Mouse (Mus musculus) thymus, postnatal 25 days (tissue): ENCODE measurements around the gene Acer3.

Experiments used
- DNase-seq: peaks from one replicate; pipeline ENCODE4 v3.0.0; 2022

Acer3 gene

DNA sequence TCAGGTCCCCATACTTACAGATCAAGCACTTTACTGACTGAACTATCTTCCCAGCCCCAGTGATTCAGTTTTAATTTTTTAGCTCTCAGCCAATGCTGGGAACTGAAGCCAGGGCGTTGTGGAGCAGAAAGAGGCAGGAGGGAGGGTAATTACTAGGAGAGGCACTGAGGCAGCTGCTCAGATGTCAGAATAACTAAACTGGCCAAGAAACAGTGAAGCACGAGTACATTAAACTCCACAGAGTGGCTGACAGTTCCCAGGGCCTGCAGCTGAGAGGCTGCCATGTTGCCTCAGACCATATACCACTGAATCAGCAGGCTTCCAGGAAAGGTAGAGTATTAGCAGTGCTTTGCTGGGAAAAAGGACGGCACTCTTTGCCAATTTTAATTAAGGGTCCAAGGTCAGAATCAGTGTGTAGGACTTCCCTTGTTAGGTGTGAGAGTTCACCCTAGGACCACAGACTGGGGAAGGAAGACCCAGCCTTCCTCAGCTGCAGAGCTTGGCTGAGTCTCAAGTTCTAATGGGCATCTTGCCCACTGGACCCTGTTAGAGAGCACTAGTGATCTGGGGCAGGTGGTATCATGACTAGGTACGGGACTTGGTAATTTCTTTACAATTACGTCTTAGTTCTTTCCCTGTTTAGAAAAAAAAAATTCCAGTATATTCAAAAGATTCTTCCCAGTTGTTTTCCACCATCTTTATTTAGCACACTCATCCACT lies 11.8 kb upstream of the Acer3 start:
- DNase-seq, result no peak

DNA sequence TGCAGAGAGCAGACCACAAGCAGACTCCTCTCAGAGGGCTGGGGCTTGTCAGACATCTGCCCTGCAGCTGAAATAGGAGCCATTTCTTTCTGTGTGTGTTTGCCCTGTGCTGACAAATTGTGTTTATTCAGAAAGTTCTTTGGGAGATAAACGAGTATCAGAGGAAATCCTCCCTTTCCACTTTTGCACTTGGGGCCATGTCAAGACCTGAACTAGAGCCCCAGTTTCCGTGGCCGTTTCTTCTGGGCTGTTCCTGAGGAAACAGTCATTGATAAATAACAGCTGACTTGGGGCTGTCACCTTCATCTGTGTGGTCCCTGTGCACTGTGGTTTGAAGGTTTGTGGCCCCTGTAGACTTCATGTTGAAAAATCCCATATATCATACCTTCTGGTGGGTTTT lies 10.9 kb upstream of the Acer3 start:
- no peak for DNase-seq

DNA sequence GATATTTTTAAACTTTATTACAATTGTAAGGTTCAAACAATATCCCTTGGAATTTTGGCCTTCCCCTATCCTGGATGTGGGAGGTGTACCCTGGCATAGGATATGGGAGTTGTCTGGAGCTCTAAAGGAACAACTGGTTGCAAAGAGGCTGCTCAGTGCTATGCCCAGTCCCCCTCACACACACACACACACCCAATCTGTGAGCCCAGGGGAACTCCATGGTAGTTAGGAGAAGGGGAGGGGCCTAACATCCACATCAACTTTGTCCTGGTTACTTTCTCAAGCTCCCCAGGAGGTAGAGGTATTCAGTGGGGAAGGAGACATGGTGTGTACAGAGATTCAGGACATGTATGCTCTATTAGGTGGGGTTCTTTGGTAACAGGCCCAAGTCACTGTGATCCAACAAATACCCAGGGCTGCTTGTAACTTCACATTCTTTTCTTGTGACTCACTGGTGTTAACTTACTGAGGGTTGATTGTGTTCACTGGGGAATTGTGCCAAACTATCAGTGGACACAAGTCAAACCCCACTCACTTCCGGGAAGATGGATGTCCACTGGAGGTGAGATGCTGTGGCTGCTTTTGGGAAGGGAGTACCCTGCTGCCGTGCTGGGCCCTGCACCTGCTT lies 9.5 kb upstream of the Acer3 start:
- no peak for DNase-seq

DNA sequence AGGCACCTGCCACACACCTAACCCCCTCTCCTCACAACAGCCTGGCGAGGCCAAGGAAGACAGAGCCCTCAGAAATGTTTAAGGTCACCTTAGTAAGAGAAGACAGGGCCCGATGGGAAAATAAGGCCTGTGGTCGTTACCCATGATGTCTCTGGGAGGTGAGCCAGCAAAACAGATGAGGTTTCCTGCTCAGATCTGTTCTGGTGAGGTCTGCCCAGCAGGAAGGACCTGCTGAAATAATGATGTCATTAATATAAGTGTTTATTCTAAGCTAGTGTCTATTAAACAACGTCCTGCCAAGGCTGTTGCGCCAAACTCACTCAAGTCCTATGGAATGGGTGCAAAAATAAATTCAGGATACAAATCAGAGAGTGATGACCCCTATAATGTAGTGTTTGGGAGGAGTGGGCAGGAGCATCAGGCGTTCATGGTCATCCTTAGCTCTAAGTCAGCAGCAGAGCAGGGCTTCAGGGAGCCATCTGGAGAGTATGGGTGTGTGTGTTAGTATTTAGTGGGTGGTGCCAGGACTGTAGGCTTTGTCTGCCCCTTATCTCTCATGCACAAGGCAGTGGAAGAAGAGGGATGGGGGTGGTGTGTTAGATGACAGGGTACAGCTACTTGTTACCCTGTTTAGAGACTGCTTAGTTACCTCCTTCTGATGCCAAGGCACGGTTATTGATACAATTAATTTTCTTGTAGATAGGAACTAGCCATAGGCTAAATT lies 8.8 kb upstream of the Acer3 start:
- no peak for DNase-seq

DNA sequence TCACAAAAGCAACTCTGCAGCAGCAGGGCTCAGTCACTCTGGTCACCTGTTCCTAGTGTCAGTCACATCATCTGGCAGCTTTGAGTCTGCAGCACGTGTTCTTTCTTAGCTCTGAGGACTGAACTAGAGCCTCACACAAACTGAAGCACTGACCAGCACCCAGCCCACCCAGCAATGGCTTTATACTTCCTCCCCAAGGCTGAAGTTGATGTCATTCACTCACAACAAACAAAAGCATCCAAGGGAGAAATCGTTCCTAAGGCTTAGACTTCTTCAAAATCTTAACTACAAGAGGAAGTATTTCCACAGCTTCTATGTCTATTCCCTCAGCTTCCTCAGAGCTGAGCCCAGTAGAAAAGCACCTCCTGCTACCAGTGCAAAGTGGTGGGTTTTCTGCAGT lies 7.3 kb upstream of the Acer3 start:
- DNase-seq, result no peak

DNA sequence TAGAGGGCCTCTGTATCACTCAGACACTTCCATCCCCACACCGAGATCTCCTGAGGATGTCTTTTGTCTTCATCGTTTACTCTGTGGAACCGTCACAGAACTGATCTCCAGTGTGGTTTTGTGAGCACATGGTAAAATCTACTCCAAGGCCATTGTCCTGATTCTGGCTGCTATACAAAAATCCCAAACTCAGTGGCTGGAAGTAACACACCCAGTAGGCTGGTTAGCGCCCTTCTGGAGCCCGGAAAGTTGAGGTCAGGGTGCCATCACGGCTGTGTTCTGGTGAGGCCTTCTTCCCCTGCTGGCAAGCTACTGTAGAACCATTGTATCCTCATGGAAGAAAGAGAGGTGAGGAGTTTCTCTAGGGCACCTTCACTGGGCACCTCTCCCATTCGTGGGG lies 5.0 kb upstream of the Acer3 start:
- DNase-seq, result no peak

DNA sequence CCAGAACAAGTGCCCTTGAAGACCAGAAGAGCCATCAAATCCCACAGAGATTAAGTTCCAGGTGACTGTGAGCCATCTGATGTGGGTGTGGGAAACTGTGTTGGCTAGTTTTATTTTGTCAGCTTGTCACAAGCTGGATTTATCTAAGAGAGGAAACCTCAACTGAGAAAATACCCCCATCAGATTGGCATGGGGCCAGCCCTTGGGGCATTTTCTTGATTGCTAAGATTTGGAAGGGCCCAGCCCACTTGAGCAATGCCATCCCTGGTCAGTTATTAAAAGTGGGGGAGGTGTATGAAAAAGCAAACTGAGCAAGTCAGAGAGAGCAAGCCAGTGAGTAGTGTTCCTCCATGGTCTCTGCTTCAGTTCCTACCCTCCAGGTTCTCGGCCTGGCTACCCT lies 3.2 kb upstream of the Acer3 start:
- DNase-seq, result no peak

DNA sequence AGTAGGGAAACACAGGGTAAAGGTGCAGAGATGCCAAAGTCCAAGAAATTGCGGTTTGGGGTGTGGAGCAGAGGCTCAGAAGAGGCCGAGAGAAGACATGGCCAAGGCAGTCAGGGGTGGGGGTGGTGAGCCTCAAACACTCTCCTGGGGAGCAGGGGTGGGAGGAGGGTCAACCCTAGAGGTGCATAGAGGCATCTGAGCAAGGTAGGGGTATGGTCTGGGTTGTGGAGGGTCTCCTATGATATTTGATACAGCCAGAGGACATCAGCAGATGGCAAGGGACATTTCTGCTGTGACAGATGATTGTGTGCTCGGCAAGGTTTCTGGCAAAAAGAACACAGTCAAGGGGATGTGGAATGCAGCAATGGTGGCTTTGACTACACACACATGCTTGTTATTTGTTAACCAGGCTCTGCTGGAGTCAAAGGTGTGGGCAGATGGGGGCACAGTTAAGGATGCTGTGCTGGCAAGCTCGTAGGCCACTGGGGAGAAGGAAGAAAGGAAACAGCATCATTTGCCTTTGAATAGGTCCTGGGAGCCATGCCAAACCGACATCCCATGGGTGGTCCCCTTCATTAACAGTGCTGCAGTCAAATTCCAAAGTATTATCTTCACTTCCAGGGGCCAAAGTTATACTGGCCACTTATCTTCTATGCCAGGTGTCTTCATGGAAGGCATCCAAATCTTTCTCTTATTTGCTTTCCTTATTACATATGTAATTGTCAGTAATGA lies 2.4 kb upstream of the Acer3 start:
- DNase-seq, result no peak

DNA sequence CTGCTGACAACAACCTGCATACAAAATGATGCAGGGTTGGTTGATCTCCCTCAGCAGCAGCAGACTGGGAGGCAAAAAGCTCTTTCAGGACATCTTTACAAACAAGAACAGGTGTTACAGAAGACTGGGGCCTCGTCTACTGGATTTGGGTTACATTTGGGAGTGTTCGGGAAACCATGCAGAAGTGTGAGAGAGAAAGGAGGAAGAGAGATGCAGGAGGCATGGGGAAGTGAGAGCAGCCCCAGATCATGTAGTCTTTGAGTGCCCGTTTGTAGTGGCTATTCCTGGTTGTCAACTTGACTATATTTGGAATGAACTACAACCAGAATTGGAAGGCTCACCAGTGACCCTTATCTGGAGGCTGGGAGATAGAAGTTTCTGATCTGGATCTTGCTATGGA lies 1.4 kb upstream of the Acer3 start:
- DNase-seq, result no peak

DNA sequence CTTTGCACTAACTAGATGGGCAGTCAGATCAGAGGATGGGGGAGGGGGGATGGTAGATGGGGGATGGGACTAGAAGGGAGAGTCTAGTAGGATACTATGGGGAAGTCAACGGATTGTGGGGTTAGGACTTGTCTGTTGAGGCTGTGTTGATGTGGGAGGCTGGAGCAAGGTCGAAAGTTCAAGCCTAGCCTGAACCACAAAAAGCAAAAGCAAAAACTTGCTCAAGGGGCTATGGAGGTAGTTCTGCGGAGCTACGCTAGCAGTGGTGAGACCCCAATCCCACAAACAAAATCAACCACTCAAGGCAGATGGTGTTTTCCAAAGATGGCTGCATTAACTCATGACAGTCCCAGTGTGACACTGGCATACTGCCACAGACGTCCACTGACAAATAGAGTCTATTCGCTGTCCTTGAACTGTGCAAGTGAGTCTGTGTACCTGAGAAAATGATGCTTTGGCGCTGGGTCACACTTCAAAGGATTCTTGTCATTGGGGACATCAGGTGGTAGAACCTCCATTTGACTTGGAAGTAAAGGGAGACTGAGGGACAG lies 927 bp downstream of the Acer3 start:
- no peak for DNase-seq

DNA sequence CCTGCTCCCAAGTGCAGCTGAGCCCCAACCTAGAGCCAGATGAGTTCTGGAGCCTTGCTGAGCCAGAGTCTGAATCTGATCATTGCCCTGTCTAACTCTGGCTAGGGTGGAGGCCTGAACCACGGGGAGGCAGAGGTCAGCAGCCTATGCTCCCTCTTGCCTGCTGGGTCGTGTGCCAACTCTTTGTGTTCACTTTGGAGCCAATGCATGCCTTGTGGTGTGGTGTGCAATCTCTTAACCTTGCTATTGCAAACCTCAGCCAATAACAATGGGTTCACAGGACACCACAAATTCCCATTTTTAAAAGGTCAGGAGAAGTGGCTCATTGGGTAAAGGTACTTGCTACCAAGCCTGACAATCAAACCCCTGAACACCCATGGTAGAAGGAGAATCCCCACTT lies 4.4 kb downstream of the Acer3 start:
- no peak for DNase-seq

DNA sequence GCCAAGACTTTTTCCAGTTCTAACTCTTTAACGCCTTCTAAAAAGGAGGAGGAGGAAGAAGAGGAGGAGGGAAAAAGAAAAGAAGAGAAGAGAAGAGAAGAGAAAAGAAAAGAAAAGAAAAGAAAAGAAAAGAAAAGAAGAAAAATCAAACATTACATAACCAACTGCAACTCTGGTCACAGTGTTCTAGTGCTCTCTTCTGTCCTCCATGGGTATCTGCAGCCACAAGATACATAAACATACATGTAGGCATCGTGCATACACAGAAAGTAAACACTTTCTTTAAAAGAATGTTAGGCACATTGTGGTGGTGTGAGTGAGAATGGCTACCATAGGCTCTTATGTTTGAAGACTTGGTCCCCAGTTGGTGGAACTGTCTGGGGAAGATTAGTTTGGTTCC lies 5.9 kb downstream of the Acer3 start:
- DNase-seq, result no peak

DNA sequence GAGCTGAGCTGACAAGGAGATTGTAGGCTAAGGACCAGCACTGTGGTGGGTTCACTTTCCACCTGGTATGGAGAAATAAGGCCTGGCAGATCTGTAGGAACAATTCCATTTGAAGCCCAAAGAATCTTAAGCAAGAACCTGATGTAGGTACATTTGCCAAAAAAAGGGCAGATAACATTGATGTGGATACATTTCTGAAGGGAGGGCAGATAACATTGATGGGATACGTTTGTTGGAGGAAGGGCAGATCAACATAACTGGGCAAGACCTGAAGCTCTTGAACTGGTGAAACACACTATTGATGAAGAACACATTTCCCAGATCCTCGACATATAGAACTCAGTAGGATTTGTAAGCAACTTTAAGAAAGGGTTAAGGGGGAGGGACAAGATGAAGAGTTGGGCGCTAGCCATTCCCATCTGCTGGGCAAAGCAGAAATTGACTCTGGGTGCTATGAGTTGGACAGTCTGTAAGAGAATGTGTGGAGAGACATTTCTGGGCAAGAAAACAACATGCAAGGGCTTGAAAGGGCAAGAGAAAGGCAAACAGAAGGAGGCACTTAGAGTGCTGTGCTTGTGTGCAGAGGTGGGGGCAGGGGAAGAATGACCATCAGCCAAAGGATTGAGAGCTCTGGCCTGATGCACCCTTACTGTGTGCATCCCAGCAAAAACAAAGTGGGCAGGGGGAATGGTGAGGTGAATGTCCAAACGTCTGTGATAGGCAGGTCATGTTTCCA lies 8.7 kb downstream of the Acer3 start:
- DNase-seq, result no peak

DNA sequence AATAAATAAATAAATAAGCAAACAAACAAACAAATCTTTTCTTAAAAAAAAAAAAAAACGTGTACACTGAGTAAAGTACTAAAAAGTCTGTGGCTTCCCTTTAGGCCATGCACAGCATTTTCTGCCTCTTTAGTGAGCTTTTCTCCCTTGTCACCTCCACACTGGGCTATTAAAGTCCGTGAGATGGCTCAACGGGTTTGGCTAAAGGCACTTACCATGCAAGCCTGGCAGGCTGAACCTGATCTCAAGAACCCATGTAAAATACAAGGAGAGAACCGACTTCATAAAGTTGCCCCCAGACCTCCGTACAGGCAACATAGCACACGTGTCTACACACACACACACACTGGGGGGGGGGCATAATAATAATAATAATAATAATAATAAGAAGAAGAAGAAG lies 10.7 kb downstream of the Acer3 start:
- no peak for DNase-seq

DNA sequence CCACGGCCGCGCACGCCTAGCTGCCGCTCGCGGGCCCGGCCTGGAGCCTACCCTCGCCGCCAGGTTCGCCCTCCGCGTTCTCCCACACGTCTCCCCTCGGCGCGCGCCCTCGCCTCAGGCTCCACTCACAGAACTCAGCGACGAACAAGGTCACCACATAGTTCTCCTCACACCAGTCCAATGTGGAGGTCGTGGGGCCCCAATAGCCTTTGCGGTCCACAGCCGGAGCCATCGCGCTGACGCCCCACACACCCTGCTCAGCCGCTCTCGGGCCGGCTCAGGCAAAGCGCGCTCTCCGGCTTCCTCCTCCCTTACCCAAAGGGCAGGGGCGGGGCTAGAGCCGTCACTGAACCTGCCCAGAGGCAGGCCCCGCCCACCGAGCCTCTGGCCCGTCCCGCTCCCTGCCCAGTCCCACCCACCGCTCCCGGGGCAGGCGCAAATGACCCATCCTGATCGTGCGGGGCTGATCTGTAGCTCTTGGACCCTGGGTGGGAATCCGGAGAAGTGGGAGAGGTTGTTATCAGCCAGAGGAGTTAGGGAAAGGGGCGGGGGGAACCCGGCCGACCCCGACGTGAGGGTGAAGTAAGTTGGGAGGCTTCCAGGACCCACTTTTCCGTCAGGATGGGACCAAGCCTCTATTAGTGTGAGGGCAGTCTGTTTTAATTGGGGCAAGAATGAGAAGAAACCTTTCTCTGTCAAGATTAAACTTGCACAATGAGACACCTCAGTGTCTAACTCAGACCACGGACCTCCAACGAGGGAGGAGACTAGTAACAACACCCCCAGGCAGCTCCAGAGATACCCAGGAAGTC lies 11.6 kb downstream of the Acer3 start:
- peak; percentile 95 for DNase-seq

DNA sequence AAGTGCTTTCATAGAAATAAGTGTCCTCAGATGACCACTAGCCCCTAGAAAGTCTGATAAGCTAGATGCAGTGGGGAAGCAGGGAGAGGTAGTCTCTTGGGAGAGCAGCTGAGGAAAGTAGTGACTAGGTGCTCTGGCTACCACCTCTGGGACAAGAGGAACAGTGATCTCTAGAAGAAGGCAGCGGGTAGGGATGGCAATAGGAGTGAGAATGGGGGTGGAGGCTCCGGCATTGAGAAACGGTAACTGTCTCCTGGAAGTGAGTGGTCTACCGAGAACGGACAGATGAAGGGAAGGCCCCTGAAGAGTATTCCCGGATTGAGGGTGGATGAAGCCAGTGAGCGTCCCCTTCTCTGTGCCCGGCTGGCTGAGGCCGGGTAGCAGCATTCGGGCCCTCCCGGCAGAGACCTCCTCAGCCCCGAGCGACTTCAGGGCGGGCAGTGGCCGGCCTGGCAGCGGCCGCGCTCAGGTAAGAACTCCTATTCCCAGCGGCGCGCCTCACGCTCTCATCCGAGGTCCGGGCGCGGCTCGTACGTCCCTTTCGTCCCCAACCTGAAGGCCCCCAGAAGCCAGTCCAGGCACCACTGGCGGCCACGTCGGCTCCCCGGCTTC lies 12.3 kb downstream of the Acer3 start:
- DNase-seq, result no peak

DNA sequence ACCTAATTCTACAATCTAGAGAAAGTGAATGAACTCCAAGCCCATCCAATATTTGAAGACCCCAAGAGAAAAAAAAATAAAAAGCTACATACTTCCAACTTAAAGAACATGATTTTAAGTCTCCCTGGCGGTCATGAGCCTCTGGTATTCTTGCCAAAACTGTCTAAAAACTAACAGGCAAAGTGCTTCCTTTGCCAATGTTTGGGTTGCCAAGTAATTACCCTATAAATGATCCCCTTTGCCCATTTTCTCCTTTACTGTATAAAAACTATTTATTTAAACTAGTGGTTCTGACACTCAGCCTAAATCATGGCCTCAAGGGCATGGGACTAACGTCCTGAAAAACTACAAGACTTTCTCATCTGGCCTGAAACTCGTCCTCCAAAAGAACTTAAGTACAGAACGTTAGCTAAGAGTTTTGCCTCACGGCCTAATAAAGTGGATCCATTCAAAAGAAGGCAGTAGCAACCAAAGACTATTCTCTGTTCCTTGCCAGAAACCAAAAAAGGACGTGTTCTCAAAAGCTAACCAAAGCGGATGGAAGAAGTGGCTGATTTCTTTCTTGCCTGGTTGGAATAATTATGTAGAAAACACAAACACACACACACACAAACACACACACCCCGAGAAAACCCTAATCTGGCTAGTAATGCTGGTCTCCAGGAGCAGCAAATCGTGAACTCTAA lies 12.9 kb downstream of the Acer3 start:
- no peak for DNase-seq

DNA sequence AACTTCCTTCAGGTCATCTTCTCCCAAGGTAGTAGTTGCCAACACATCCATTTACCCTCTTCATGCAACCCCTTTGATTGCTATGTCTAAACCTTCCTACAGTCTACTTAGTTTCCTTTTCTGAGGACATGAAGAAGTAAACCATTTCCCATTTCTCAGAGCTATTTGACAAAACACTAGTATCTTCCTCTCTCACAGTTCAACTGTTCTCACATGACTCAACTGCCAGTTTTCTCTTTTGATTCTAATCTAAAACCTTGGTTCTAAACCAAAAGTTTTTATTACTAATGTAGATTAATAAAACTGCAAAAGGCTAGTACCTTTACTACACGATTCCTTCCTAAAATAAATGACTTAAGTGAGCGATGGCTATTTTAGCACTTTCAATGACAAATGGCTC lies 13.6 kb downstream of the Acer3 start:
- no peak for DNase-seq

DNA sequence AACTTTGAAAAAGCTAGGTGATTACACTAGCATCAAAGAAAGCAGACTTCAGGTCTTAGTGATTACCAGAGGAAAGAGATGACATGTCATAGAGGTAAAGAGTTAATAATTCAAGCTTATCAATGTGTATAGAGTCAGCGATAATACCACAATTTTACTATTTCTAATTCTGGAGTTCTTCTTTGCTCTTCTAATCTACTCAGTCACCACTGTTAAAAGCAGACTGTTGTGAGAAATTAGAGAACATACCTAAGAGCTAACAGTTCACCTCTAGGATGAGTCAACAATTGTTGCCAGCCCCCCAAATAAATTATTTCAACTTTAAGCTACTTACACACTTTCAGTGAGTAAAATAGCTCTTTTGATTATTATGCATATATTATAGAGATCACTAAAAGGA lies 28.1 kb downstream of the Acer3 start:
- no peak for DNase-seq

DNA sequence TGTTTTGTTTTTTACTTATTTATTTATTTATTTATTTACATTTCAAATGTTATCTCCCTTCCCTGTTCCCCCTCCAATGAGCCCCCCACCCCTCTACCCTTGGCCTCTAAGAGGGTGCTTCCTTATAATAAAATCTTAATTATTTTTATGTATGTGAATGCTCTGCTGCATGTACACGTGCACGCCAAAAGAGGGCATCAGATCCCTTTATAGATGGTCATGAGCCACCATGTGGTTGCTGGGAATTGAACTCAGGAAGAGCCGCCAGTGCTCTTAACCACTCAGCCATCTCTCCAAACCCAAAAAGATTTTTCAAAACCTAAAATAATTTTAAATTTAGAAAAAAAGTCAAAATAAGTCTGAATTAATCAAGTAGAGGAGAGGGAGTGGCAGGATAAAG lies 31.4 kb downstream of the Acer3 start:
- peak; percentile 23 for DNase-seq

DNA sequence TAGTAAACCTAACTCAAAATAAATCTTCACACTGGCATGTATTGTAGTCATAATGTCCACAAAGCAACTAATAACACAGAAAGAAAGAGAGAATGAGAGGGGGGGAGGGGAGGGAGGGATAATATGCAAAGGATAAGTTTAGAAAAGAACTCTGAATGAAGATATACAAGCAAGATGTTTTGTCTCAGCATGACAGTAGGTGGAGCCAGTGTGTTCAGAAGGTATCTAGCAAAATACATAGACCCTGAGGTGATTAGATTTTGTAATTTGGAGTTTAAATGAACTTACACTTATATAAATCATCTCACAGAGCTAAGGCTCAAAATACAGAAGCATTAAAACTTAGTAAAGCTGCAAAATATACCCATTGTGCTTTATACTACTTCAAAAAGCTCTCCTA lies 44.7 kb downstream of the Acer3 start:
- DNase-seq, result no peak
